Mouse (Mus musculus): ENCODE data around the gene Mtnr1b.
"Not testable (repeated sequence)": the region's sequence is repeated elsewhere in the genome, so short reads cannot be mapped to it uniquely, and the experiment has no call there.

Mtnr1b gene

DNA sequence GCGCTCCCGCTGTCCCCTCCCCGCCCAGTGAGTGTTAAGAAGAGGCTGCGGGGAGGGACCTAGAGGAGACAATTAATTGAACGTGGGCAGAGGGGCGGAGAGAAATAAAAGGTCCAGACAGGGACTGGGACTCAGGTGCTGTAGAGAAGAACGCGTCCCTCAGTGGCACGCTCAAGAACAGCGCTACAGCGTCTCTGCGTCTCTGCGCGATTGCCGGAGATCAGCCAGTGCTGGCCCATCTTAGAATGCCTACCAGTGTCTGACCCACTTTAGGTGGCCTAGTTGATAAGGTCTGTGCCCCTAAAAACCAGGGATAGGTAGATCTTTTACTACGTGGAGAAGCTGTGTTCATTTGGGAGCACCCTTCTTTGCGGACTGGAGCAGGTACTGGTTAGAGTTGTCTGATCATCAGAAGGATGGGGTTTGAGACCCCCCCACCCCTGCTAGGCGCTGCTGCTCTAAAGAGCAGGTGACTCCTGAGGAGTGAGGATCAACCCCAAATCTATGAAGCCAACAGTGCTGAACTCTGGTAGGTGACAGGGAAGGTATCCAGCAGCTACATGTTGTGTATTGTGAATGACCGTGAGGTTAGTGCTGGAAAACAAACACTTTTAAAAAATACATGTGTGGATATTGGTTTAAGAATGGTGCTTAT is at the start of gene Mtnr1b:
Mtnr1b (minus strand) TSS at position 51 of the 655 bp plus-strand sequence.
- no peak for DNase-seq (ENCODE audit: low spot score)

DNA sequence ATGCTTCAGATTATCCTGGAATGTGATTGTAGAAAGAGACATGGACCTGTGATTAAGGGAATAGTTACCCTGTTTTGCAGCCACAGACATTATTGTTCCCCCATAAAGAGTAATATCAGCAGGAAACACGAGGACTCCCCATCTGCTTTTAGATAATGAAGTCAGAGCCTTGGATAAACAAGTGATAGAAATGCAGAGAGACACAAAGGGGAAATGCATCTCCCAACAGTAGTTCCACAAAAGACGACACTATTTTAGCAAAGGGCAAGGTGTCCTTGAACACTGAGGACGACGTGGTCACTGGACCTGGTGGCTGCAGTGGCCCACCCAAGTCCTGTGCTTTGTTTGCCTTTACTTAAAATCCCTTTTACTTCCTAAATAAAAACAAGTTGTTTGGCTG is 45.9 kb upstream of the Mtnr1b start:
- no peak for DNase-seq (ENCODE audit: low spot score)

DNA sequence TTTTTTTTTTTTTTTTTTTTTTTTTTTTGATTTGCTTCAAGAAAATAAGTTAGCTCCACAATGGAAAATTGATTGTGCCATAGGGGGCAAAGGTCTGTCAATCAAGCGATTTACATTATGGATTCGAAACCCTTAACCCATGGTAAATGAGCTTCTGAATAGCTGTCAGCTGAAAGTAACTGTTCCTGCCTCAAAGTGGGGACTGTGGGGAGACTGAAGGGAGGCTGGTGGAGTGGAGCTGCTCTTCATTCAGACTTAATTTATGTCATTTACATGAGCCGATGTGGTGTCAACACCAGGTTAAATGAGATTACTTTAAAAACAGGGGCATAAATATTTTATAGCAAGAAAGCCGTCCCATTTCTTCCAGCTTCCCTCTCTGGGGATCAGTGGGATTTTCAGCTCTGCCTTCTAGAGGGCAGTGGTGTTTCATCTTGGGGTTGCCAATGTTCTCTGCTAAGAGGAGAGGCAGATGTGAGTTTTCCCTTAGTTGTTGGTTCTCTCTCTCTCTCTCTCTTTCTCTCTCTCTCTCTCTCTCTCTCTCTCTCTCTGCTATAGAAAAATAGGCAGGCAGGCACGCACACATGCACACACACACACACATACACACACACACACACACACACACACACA is 45.1 kb upstream of the Mtnr1b start:
- no peak for DNase-seq (ENCODE audit: low spot score)

DNA sequence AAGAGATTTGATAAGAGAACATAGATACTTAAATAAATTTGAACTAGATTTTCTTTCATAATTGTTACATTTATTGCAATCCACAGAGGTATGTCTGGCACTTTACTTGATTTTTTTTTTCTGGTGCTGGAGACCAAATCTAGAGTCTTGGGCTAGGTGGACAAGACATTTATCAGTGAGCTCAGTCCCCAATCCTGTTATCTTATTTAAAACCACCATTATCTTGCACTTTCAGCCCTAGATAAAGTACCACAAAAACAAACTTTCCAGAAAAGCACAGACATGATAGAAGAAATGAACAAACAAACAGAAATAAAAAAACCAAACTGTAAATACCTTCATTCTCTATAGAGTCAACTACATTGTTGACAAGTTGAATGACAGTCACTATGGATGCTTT is 42.2 kb upstream of the Mtnr1b start:
- DNase-seq (ENCODE audit: low spot score), result no peak

DNA sequence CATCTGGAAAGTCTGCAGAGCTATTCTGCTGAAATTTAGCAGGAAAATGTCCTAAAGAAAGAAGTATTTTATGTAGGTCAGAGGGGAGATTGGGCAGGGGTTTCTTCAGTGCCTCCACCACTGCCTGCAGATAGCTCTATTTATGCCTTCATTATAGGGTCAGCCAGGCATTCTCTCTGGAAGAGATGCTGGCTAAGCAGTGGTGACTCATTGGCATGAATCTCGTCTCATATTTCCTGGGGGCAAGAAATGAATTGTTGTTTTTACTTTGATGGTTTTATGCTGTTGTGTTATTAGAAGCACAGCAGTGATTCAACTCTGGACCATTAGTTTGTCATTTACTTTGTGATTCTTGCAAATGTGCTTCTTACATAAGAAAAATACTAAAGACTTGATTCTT is 38.4 kb upstream of the Mtnr1b start:
- DNase-seq (ENCODE audit: low spot score), result no peak

DNA sequence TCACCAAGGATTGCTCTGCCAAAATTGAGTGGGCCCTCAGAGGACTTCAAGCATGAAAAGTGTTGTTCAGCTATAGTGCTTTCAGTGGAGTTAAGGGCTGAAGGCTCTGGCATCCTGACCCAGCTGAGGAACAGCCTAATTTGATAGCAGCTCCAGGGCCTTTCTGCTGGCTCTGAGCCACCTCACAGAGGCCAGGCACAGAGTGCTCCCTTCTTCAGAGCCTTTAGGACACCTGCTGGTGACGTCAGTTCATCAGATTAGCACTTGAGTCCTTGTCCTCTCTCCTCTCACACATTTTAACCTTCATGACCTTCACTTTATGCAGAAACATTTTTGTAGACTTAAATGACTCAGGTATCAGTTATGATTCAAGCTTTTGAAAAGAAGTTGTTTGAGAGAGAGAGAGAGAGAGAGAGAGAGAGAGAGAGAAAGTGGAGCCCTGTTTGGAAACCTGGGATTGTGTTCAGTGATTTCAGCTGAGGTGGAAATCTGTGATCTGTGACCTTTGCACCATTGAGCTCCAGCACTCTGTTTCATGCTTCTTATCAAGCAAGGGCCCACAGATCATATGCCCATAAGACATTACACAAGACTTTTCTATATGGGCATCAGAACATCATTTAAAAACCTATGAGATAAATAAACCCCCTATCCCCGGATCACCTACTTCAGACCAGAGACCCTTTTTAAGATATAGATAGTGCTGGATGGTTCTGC is 35.2 kb upstream of the Mtnr1b start:
- no peak for DNase-seq (ENCODE audit: low spot score)

DNA sequence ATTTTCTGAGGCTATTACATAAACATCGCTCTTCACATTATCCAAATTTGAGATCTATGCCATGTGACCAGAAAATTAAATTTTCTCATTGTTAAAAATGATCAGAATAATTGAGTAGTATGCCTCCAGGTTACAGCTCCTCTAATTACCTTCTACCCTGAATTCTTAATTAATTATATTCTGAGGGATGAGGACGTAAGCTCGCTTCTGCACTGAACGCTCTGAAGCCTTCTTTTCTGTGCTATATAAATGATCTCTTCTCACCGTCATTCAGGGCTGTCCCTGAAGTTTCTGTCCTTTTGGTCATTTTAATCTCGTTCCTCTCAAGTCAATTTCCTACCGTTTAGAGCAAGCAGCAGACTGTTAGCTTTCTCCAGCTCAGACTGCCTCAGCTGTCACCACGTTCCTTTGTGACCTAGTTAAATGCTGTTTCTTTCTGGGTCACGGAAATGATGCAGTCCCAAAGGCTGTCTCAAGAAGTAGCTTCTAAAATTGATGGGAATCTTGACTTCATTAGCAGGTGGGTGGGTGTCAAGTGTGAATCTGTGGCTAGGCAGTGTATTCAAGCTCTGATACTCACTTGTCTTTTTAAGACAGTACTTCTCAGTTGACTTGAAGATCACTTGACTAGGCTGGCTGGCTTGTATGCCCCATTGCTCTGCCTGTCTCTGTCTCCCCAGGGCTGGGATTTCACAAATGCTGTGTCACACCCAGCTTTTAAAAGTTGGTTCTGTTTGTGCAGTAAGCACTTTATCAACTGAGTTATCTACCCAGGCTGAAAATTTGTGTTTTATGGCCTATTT is 29.8 kb upstream of the Mtnr1b start:
- no peak for DNase-seq (ENCODE audit: low spot score)

DNA sequence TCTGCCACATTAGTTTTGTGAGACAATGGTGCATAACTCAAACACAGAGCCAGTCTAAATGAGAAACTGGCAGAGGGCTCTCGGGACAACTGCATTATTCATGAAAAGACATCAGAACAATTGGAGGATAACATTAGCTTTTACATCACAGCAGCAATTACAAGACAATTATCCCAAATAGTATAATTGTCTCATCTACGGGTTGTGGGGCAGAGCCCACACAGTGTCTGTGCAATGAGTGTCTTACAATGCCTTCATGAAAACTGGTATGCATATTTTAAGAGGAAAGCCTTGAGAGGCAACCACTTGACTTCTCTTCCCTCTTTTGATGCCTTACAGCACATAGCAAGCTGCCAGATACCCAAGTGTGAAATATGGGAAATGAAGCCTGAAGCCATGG is 23.8 kb upstream of the Mtnr1b start:
- DNase-seq (ENCODE audit: low spot score), result no peak

DNA sequence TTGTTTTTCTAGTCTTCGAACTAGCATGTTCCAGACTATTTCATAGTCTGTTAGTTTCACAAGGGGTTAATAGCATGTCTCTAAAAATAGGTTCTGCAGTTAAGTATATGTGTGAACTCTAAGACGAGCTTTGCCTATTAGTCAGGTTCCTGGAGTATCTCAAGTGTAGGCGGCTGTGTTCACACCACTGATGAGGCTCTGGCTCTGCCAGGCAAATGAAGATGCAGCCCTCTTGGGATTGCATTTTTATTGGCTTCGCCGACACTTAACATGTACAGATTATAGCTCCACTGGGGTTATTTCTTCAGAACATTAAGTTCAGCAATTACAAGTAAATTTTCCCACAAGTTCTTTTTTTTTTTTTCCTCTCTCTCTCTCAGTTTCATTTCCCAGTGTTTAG is 12.4 kb upstream of the Mtnr1b start:
- DNase-seq (ENCODE audit: low spot score), result no peak

DNA sequence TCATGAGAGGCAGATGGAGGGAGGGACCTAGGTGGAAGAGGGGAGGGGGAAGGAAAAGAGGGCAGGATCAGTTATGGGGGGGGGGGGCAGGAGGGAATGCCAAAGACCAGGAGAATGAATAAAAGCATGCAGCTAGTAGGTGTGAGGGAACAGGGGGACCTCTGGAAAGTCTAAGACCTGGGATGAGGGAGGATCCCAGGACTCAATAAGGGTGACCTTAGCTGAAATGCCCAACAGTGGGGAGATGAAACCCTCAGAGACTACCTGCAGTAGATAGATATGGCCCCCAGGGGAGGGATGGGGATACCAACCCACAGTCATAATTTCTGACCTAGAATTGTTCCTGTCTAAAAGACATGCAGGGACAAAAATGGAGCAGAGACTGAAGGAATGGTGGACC is 6.4 kb upstream of the Mtnr1b start:
- no peak for DNase-seq (ENCODE audit: low spot score)

DNA sequence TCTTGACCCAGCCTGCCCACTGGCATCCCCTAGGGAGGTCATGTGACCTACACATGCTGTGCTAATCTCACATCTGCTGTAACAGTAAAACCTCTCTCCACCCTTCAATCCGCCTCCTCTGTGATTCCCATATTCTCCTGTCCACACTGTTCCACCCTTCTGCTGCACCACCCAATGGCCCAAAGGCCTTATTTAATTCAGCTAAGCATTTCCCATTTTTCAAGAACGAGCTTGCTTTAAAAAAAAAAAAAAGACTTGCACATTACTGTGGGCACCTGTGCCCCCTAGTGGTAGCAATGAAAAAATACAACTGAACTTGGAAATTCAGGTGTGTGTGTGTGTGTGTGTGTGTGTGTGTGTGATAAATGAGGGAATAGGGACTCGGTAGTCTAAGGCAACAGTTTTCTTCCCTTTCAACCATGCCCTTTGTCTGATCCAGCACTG is 5.8 kb upstream of the Mtnr1b start:
- no peak for DNase-seq (ENCODE audit: low spot score)

DNA sequence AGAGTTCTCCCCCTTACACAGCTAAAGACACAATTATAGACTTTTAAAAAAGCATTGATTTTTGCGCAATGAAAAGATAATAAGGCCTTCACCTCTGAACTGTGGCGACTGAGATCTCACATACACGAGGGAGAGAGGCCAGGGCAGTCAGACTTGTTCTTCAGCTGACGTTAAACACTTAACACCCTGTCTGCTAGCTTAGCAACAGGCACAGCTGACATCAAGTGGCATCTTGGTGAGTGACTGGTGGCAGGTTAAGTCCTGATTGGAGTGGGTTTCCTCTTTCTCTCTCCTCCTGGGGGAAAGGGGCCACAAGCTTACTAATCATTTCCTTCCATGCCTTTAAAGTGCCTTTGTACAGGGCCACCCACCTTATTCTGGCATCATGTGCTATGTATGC is 4.3 kb downstream of the Mtnr1b start:
- DNase-seq (ENCODE audit: low spot score), result no peak

DNA sequence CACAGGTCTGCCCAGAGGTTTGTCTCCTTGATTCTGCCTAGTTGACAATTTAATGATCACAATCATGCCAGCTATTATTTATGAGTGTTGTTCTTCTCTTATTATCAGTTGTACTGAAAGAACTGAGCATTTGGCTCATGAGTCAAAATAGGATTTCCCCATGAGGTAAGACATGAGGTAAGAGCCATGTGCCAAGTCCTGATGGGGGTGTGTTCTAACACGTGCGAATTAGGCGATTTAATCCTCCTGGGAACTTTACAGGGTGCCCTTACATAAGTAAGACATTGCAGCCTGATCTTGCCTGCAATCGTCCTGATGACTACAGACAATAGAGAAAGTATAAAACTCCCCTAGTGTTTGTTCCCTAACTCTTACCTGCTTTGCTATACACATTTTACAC is 4.9 kb downstream of the Mtnr1b start:
- DNase-seq (ENCODE audit: low spot score), result no peak

DNA sequence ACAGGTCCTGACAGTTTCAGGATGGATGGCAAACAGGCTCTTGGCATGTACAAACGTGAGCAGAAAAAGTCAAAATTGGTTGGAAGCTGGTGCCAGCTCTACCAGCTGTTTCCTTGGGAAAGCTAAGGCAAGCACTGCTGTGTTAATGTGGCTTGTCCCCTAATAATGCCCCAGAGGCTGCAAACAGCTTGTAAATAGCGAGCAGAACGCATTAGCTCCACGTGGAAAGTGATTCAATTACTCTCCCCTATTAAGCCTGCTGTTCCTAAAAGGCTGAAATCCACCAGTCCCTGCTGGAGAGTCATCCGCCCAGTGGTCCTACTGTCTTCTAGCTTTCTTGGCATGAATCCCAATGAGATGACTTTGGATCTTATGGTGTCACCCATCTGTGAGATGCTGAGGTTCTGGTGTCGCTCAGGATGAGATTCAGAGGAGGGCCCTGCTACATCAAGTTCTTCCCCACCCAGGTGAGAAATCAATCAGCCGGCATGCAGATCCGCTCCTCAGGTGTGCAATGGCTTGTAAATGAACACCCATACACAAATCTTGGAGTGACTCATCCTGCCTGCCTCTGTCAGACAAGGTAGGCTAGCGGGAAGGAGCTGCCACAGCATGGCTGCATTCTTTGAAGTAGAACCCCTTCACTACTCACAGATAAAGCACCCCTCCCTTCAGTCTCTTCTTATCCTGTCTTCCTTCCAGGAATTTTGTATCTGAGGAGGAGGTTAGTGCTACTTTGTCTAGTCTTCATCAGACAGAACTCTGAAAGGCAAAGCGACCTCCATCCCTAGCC is 7.9 kb downstream of the Mtnr1b start:
- DNase-seq (ENCODE audit: low spot score), result no peak

DNA sequence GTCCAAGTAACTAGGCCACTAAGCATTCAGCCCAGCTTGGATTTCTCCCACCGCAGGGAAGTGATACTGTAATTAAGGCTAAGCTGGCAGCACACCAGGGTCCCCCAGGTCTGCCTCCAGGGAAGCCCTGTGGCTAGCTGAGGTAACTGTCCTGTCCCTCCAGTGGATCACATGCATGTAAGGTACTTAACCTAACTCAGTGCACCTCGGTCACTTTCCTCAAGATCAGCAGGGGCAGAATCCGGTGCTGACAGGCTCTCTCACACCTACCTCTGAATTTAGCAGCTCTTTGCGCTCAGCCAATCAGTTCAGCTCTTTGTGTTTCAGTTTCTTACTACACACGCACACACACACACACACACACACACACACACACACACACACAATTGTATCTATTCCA is 13.0 kb downstream of the Mtnr1b start:
- no peak for DNase-seq (ENCODE audit: low spot score)

DNA sequence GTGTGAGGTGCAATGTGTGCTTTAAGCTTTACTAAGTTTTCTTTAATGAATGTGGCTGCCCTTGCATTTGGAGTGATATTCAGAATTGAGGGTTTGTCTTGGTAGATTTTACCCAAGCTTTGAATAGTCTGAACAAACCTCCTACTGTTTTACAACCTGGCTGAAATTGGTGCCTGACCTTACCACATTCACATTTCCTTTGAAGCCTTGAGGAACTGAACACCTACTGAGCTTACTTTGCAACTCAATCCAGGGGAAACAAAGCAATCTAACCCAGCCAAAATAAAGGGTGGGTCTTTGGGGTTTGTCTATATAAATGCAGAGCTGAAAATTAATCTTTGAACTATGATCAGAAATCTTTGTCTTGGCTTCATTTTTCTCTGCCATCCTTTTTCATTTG is 23.6 kb downstream of the Mtnr1b start:
- DNase-seq (ENCODE audit: low spot score), result no peak

DNA sequence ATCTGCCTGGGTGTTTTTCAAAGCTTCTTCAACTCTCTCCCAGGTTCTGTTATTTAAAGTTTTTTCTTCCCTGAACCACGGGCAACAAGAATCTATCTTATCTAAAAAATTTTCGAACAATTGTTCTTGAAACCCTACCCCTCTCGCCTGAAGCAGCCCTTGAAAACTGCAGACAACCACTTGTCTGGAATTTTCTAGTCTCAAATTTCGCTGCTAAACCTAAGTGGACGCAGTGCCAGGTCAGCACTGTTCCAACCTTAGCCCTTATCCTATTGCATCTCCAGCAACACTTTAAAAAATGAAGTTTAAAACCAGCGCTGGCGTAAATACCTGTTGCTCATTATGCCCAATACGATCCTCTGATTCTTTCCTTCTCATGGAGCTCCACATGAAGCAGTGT is 29.0 kb downstream of the Mtnr1b start:
- no peak for DNase-seq (ENCODE audit: low spot score)

DNA sequence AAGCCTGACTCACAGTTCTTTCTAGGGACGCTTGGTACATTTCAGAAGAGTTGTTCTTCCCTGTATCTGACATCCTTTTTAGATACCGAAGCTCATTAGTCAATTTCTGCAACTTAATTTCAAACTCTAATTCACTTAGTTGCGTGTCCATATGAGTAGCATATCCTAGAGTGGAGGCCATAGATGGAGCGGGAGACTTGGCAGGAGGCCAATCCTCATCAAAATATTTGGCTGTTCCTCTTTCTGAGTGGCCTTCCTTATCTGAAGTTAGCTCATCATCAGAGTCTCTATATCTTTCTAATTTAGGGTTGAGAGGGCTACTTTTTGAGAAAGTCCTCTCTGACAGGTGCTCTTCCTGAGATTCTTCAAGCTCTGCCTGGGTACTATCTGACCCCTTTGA is 29.4 kb downstream of the Mtnr1b start:
- DNase-seq (ENCODE audit: low spot score), result not testable (repeated sequence)

DNA sequence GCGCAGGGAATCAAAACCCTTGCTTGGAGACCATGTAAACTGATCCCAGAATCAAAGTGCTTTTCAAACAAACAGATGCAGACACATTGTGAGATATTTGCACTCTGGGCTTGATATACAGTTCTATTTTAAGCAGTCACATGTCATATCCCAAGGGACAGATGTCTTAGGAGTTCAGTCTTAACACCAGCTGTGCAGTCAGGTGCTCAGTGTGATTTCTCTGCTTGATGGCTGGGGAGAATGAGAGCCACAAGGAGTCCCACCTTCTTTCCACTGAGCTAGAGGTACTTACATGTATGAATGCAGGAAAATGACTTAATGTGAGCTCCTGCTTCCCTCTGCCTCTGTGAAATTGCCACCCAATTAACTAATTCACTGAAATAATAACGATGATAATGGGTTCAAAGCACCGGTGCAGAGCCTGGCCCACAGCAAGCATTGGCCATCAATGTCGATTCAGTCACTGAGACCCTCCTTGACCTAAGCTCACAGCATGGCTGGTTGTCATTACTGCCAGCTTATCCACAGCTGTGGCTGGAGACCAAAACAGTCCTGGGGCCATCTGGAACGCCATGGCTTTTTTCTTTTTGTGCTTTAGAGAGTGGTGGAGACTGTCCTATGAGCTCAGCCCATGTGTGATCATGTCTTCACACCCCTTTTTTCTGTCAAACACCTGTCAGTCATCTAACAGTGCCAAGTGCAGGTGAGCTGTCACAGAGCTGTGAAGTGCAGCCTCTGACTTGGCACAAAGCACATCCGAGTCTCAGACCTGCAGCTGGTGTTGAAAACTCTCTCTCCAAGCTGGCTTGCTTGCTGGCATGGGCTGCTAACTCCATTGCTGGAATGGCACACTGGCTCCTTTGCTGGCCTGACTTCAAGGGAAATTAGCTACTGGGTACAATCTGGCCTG is 61.1 kb downstream of the Mtnr1b start:
- DNase-seq (ENCODE audit: low spot score), result no peak

DNA sequence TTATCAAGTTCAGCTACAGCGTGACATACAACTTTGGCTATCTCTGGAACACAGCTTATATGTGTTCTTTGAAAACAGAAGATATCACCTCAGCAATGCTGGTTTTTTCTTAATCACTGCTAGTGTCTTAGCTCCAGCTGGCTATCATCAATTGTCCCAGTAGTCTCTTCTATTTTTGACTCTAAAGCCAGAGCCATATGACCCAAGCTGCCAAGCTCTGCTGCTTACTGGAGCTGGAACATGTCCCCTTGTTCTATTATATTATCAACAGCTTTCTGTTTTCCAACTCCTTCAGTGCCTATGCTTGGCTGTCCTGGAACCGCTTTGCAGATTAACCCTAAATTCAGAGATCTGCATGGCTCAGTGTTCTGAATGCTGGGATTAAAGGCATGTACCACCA is 70.1 kb downstream of the Mtnr1b start:
- DNase-seq (ENCODE audit: low spot score), result no peak

All from ovary, postnatal 14 days (tissue).